Mouse (Mus musculus): ENCODE data around the gene Adamts17.

Adamts17 gene

DNA sequence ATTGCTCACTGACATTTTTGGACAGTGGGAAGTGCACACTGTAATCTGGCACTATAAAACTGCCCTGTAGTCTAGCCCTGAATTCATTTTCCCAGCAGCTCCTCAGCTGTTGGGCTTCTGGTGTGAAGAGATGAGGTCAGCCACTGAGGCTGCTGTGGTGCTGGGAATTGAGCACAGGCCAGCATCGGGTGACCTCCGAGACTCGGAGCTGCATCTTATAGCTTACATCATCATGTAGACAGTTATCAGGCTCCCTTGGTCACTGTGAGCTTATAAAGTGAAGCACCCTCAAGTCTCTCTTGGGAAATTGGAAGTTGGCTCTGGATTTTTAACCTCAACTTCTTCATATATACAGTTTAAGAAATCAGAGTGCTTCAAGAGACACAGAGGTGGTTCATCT, 84.1 kb downstream of the Adamts17 start:
- ATAC-seq (ENCODE audit: insufficient number of reproducible peaks, low FRiP score, low TSS enrichment) = no peak

DNA sequence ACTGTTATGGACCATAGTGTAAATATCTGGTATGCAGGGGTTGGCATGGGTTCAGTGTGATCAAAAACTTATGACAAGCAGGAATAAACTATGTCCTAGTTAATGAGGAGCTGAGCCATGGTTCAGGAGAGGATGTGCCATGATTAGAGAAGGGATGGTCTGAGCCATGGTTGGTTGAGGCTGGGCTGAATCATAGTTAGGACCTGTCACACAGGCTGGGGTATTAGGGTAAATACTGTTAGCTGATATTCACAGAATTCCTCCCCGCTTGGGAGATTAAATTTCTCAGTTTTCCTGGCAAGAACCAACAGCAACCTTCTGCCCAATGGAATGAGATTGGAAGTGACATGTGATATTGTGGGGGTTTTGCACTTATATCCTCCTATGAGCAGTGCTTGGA, 84.6 kb downstream of the Adamts17 start:
- no peak for ATAC-seq (ENCODE audit: insufficient number of reproducible peaks, low FRiP score, low TSS enrichment)

DNA sequence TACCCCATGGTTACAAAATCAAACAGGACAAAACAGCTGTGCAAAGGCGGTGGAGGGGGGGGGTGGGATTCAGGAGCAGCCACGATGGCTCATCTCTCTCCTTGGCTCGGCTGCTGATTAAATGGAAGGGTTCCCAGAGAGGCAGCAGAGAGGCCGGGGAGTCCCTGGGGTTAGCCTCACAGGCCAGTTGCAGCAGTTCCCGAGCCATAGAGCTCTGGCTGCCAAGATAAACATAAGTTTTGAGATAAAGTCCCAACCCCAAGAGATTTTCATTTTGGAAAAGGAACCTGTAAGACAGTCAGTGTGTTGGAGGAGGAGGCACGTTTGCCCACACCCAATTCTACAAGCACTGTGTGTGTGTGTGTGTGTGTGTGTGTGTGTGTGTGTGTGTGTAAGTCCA, 89.7 kb downstream of the Adamts17 start:
- no peak for ATAC-seq (ENCODE audit: insufficient number of reproducible peaks, low FRiP score, low TSS enrichment)

DNA sequence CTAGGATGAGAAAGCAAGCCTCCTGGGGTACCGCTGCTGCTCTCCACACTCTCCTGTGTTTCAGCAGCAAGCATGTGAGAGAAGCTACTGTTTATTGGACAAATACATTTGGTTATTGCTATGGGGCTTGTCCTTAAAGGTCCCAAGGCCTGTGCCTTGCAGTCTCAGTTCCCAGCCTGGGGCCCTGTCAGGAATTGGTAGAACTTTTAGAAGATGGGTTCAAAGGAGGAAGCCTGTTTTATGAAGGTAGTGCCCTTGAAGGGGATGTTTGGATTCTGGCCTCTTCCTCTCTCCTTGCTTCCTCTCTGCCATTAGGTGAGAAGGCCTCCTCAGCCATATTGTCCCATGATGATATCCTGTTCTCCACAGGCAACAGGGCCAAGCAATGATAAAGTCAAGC, 91.8 kb downstream of the Adamts17 start:
- no peak for ATAC-seq (ENCODE audit: insufficient number of reproducible peaks, low FRiP score, low TSS enrichment)

DNA sequence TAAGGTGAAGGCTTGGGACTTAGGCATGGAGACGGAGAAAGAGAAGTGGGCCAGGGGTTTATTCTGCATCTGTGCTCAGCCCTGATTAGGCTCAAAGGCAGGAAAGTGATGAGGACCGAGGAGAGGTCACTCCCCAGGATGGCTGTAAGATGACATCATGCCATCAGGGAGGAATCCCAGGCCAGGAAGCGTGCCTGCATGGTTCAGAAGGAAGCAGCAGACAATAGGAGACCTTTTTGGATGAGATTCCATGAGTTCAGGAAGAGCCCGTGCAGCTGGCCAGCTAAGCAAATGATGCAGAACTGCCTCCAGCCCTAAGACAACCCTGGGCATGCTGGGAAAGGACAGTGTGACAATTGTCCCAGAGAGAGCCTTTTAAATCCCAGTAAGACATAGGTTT, 93.7 kb downstream of the Adamts17 start:
- ATAC-seq (ENCODE audit: insufficient number of reproducible peaks, low FRiP score, low TSS enrichment) = no peak

DNA sequence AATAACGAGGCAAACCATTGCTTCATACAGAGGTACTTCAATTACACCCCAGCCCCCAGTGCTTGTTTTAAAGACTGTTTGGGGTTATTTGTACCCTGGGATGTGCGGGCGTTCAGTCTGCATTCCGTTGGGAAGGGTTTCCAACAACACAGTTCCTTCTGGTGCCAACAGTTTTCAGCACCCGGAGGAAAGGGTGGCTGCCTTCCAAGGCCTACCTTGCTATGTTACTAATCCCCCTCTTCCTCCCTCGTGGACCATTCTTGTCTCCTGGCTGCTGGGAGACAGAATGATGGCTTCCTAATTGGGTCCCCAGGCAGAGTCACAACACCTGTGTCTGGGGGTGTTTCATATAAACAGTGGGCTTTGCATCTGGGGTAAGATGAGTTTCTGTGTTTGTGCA, 94.5 kb downstream of the Adamts17 start:
- ATAC-seq (ENCODE audit: insufficient number of reproducible peaks, low FRiP score, low TSS enrichment) = no peak

DNA sequence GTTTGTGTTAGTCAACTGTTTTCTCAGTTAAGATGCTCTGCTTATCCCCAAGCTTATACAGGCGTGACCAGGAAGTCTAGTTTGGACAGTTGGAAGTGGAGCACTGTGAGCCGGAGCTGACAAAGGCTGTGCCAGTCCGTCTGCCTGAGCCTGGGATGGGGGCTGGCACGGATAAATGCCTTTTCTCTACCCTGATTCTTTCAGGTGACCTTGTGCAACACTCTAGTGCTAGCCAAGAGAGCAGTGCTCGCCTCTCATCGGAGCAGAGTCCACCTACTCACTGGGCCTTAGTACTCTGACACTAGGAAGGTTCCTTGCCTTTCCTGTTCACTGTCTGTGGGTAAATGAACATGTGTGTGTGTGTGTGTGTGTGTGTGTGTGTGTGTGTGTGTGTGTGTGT, 95.5 kb downstream of the Adamts17 start:
- ATAC-seq (ENCODE audit: insufficient number of reproducible peaks, low FRiP score, low TSS enrichment) = no peak

GRCm38 (mm10) chr7:66936042-66936755, 96.7 kb downstream of the Adamts17 start:
- ATAC-seq (ENCODE audit: insufficient number of reproducible peaks, low FRiP score, low TSS enrichment) = 0 out of 2 replicates have a peak, but pooled peaks have one; percentile 18

DNA sequence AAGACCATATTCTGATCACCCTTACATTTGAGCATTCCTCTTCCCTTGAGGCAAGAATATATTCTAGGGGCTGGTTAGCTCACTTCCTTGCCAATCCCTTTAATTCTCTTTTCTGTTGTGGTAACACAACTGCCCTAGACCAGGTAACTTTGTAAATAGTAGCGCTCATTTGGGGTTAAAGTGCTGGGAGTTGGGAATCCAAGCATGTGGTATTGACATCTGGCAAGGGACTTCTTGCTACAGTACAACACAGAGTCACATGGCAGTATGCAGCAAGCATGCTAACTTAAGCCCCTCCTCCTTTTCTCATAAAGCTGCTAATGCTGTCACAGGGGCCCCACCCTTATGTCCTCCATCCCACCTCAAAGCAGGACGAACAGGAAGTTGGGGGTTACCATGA, 97.4 kb downstream of the Adamts17 start:
- no peak for ATAC-seq (ENCODE audit: insufficient number of reproducible peaks, low FRiP score, low TSS enrichment)

- no peak for ATAC-seq (ENCODE audit: insufficient number of reproducible peaks, low FRiP score, low TSS enrichment)
These were observed 99.7 kb downstream of the Adamts17 start for GRCm38 (mm10) chr7:66938988-66939783.

- no peak for ATAC-seq (ENCODE audit: insufficient number of reproducible peaks, low FRiP score, low TSS enrichment)
These were observed 101.2 kb downstream of the Adamts17 start for GRCm38 (mm10) chr7:66940761-66941160.

DNA sequence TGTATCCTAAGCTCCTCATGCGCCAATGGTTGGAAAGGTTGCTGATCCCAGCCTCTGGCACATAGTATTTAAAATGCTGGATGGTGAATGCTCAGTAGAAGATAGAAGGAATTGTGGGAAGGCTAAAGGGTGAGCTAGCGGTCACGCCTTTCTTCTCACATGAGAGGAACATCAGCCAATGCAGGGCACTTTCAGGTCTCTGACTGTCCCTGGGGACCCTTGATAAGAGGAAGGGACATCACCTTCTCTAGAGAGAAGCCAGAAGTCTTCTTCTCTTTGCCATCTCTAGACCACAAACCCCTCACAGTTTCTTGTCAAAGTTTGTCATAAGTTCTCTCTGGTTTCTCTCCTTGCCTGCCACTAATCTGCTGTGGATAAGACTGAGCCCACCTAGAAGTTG, 109.5 kb downstream of the Adamts17 start:
- no peak for ATAC-seq (ENCODE audit: insufficient number of reproducible peaks, low FRiP score, low TSS enrichment)

GRCm38 (mm10) chr7:66952921-66953320, 113.4 kb downstream of the Adamts17 start:
- 0 out of 2 replicates have a peak, but pooled peaks have one; percentile 20 for ATAC-seq (ENCODE audit: insufficient number of reproducible peaks, low FRiP score, low TSS enrichment)

DNA sequence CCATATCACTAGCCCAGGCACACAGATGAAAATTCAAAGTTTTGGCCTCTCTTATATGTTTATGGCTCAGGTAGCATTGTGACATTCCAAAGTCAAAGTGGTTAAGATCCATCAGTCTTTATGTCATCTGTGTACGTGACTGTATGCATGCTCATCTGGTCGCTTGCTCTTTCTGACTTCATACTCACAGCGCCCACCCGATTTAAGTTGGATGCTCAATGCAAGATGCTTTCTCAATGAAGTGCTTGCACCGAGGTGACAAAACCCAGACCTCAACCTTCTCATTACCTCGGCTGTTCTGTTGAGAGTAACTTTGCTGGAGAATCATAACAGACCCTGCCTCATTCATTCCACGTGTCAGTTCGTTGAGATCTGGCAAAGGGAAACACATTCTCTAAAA, 114.5 kb downstream of the Adamts17 start:
- ATAC-seq (ENCODE audit: insufficient number of reproducible peaks, low FRiP score, low TSS enrichment) = no peak

- ATAC-seq (ENCODE audit: insufficient number of reproducible peaks, low FRiP score, low TSS enrichment) = no peak
These were observed 115.2 kb downstream of the Adamts17 start for GRCm38 (mm10) chr7:66954723-66955122.

GRCm38 (mm10) chr7:66955455-66955919, 116.0 kb downstream of the Adamts17 start:
- ATAC-seq (ENCODE audit: insufficient number of reproducible peaks, low FRiP score, low TSS enrichment) = no peak

DNA sequence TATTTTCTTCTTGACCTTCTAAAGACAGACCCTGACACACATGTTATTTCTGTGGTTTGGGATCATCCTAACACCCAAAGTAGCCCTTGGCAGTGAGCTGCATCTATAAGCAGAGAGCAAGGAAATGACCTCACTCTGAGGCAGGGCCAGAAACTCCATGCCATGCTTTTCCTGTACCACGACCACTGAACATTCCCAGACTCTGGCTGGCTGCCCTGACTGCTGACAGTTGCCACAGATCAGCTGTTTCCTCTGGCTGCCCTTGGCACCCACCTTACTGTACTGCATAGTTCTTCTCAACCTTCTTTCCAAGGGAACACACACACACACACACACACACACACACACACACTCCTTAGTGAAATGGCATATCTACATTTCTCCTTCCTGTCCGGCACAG, 116.4 kb downstream of the Adamts17 start:
- ATAC-seq (ENCODE audit: insufficient number of reproducible peaks, low FRiP score, low TSS enrichment) = no peak

- no peak for ATAC-seq (ENCODE audit: insufficient number of reproducible peaks, low FRiP score, low TSS enrichment)
These were observed 118.2 kb downstream of the Adamts17 start for GRCm38 (mm10) chr7:66957764-66958163.

GRCm38 (mm10) chr7:66960246-66961033, 120.9 kb downstream of the Adamts17 start:
- no peak for ATAC-seq (ENCODE audit: insufficient number of reproducible peaks, low FRiP score, low TSS enrichment)

- no peak for ATAC-seq (ENCODE audit: insufficient number of reproducible peaks, low FRiP score, low TSS enrichment)
These were observed 123.2 kb downstream of the Adamts17 start for GRCm38 (mm10) chr7:66962736-66963135.

GRCm38 (mm10) chr7:66963541-66963940, 124.0 kb downstream of the Adamts17 start:
- no peak for ATAC-seq (ENCODE audit: insufficient number of reproducible peaks, low FRiP score, low TSS enrichment)
